Mouse (Mus musculus) G1E (cell line): ENCODE measurements around the gene Sncb.

Experiments
- CTCF ChIP-seq: IDR thresholded peaks from 2 replicates; pipeline ENCODE4 v1.5.1; 2012; ENCODE audit warnings: low read depth, low read length, inconsistent platforms, mixed read lengths
- GATA2 ChIP-seq: IDR thresholded peaks from 2 replicates; pipeline ENCODE4 v1.6.1; 2012; ENCODE audit warnings: low read depth, low read length, inconsistent platforms, borderline replicate concordance
- POLR2AphosphoS5 ChIP-seq: IDR thresholded peaks from 2 replicates; pipeline ENCODE4 v1.6.1; 2012; ENCODE audit warnings: low read depth, low read length, inconsistent platforms; ENCODE audit not compliant: insufficient replicate concordance

GRCm38 (mm10) chr13:54752656-54753055, 13.7 kb downstream of the Sncb start:
- TF ChIP-seq CTCF: no peak
- TF ChIP-seq POLR2AphosphoS5: no peak
- no peak for TF ChIP-seq GATA2
